Mouse (Mus musculus) testis, adult 2 months (tissue): ENCODE results near the gene Gamt.

Source experiments
- CTCF ChIP-seq: fragments of 200-500 bp; IDR thresholded peaks from 2 replicates; pipeline ENCODE4 v1.5.1; 2012; ENCODE audit warnings: low read depth, mild to moderate bottlenecking, inconsistent platforms, low read length, moderate library complexity; ENCODE audit not compliant: control insufficient read depth, insufficient read depth, insufficient replicate concordance
- POLR2A ChIP-seq: fragments of 200-500 bp; IDR thresholded peaks from 2 replicates; pipeline ENCODE4 v1.6.1; 2012; ENCODE audit warnings: low read depth, mild to moderate bottlenecking, inconsistent platforms, low read length, moderate library complexity; ENCODE audit not compliant: control insufficient read depth

DNA sequence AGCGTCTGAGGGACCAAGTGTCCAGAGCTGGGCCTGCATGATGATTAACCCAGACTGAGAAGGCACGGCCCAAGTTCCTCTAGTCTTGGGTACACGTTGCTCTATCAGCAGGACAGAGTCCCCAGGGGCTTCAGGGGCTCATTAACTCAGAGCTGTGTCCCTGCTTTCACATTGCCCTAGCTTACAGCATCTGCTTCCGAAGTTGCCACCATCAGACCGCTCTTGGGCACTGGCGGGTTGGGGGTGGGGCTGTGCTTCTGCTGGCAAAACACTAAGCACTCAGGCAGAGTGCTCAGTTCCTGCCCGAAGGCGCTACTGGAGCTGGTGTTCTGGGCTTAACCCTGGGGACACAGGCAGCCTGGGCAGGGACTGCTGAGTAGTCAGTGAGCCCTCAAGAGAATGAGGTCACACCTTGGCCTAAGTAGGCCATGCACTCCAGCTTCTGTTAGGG is 21.1 kb upstream of the Gamt start:
- TF ChIP-seq CTCF (no peak), POLR2A (no peak)
